Mouse (Mus musculus): Measurements from ENCODE around the gene Smyd1. TPM values are rescaled to one million over a fixed set of nuclear protein-coding genes. Genes with fewer than 3 reads are reported as not detected.

Smyd1 gene
- polyA plus RNA-seq, 1 experiment from 2014 or later, result 0.18 TPM

GRCm38 (mm10) chr6:71298751-71299150 lies 23.3 kb downstream of the Smyd1 start:
- Histone ChIP-seq H3K36me3 (ENCODE audit: control insufficient read depth, insufficient read depth, low read length) (no peaks in the 10 kb centered on the region), H3K4me1 (ENCODE audit: control insufficient read depth, insufficient read depth, low read length) (no peaks in the 10 kb centered on the region), H3K27me3 (ENCODE audit: control insufficient read depth, insufficient read depth, low read length) (no peaks in the 10 kb centered on the region), H3K9me3 (ENCODE audit: control insufficient read depth, low read length) (no peaks in the 10 kb centered on the region), H3K4me3 (replicated peaks; ENCODE audit: low read depth, low read length) (no peak overlapping the region), H3K9ac (replicated peaks; ENCODE audit: low read length) (no peak overlapping the region), H3K4me2 (ENCODE audit: low read length) (no peak overlapping the region), H3K27ac (replicated peaks; ENCODE audit: low read depth, low read length) (no peak overlapping the region)
- ATAC-seq (ENCODE audit: low FRiP score, low TSS enrichment) (no peak), DNase-seq (peak; percentile 52)
- WGBS, result 35% methylated on average over 3 of the region's 3 CpGs

GRCm38 (mm10) chr6:71298051-71298450 lies 24.0 kb downstream of the Smyd1 start:
- no peaks in the 10 kb centered on the region for H3K27me3 ChIP-seq (ENCODE audit: control insufficient read depth, insufficient read depth, low read length)
- H3K36me3 ChIP-seq (ENCODE audit: control insufficient read depth, insufficient read depth, low read length), result no peaks in the 10 kb centered on the region
- 77% methylated on average over 2 of the region's 2 CpGs for WGBS
- no peak overlapping the region for H3K27ac ChIP-seq (replicated peaks; ENCODE audit: low read depth, low read length)
- H3K9ac ChIP-seq (replicated peaks; ENCODE audit: low read length), result no peak overlapping the region
- H3K9me3 ChIP-seq (ENCODE audit: control insufficient read depth, low read length), result no peaks in the 10 kb centered on the region
- H3K4me3 ChIP-seq (replicated peaks; ENCODE audit: low read depth, low read length), result no peak overlapping the region
- DNase-seq (no peak), ATAC-seq (ENCODE audit: low FRiP score, low TSS enrichment) (no peak)
- no peak overlapping the region for H3K4me2 ChIP-seq (ENCODE audit: low read length)
- H3K4me1 ChIP-seq (ENCODE audit: control insufficient read depth, insufficient read depth, low read length), result no peaks in the 10 kb centered on the region

GRCm38 (mm10) chr6:71295303-71295702 lies 26.7 kb downstream of the Smyd1 start:
- no peak overlapping the region for H3K9ac ChIP-seq (replicated peaks; ENCODE audit: low read length)
- no peak overlapping the region for H3K4me2 ChIP-seq (ENCODE audit: low read length)
- ATAC-seq (ENCODE audit: low FRiP score, low TSS enrichment), result no peak
- no peak overlapping the region for H3K27ac ChIP-seq (replicated peaks; ENCODE audit: low read depth, low read length)
- no peaks in the 10 kb centered on the region for H3K36me3 ChIP-seq (ENCODE audit: control insufficient read depth, insufficient read depth, low read length)
- H3K27me3 ChIP-seq (ENCODE audit: control insufficient read depth, insufficient read depth, low read length), result no peaks in the 10 kb centered on the region
- no peaks in the 10 kb centered on the region for H3K9me3 ChIP-seq (ENCODE audit: control insufficient read depth, low read length)
- H3K4me3 ChIP-seq (replicated peaks; ENCODE audit: low read depth, low read length), result no peak overlapping the region
- 80% methylated on average over 6 of the region's 6 CpGs for WGBS
- DNase-seq, result no peak
- no peaks in the 10 kb centered on the region for H3K4me1 ChIP-seq (ENCODE audit: control insufficient read depth, insufficient read depth, low read length)

GRCm38 (mm10) chr6:71293509-71293908 lies 28.5 kb downstream of the Smyd1 start:
- Histone ChIP-seq H3K36me3 (ENCODE audit: control insufficient read depth, insufficient read depth, low read length) (no peaks in the 10 kb centered on the region), H3K9me3 (ENCODE audit: control insufficient read depth, low read length) (no peaks in the 10 kb centered on the region), H3K9ac (replicated peaks; ENCODE audit: low read length) (no peak overlapping the region), H3K4me2 (ENCODE audit: low read length) (no peak overlapping the region), H3K27ac (replicated peaks; ENCODE audit: low read depth, low read length) (no peak overlapping the region), H3K4me3 (replicated peaks; ENCODE audit: low read depth, low read length) (no peak overlapping the region), H3K27me3 (ENCODE audit: control insufficient read depth, insufficient read depth, low read length) (no peaks in the 10 kb centered on the region), H3K4me1 (ENCODE audit: control insufficient read depth, insufficient read depth, low read length) (no peaks in the 10 kb centered on the region)
- DNase-seq (no peak), ATAC-seq (ENCODE audit: low FRiP score, low TSS enrichment) (no peak)
- 82% methylated on average over 14 of the region's 14 CpGs for WGBS

- Histone ChIP-seq H3K27ac (replicated peaks; ENCODE audit: low read depth, low read length) (no peak overlapping the region), H3K9me3 (ENCODE audit: control insufficient read depth, low read length) (no peaks in the 10 kb centered on the region), H3K36me3 (ENCODE audit: control insufficient read depth, insufficient read depth, low read length) (peaks cover 6% of the 10 kb centered on the region; the same call in 1 of the 2 replicates), H3K9ac (replicated peaks; ENCODE audit: low read length) (no peak overlapping the region), H3K4me1 (ENCODE audit: control insufficient read depth, insufficient read depth, low read length) (no peaks in the 10 kb centered on the region), H3K4me2 (ENCODE audit: low read length) (no peak overlapping the region), H3K4me3 (replicated peaks; ENCODE audit: low read depth, low read length) (no peak overlapping the region), H3K27me3 (ENCODE audit: control insufficient read depth, insufficient read depth, low read length) (no peaks in the 10 kb centered on the region)
- WGBS, result 79% methylated on average over 1 of the region's 1 CpGs
- ATAC-seq (ENCODE audit: low FRiP score, low TSS enrichment) (no peak), DNase-seq (no peak)
These were observed 42.6 kb downstream of the Smyd1 start for GRCm38 (mm10) chr6:71279418-71279817.

GRCm38 (mm10) chr6:71274621-71275020 lies 47.4 kb downstream of the Smyd1 start:
- no peak overlapping the region for H3K4me2 ChIP-seq (ENCODE audit: low read length)
- no peak for DNase-seq

GRCm38 (mm10) chr6:71273715-71274114 lies 48.3 kb downstream of the Smyd1 start:
- ATAC-seq (ENCODE audit: low FRiP score, low TSS enrichment), result no peak
- Histone ChIP-seq H3K9me3 (ENCODE audit: control insufficient read depth, low read length) (no peaks in the 10 kb centered on the region), H3K4me3 (replicated peaks; ENCODE audit: low read depth, low read length) (no peak overlapping the region), H3K36me3 (ENCODE audit: control insufficient read depth, insufficient read depth, low read length) (no peaks in the 10 kb centered on the region), H3K4me2 (ENCODE audit: low read length) (no peak overlapping the region), H3K27me3 (ENCODE audit: control insufficient read depth, insufficient read depth, low read length) (no peaks in the 10 kb centered on the region), H3K27ac (replicated peaks; ENCODE audit: low read depth, low read length) (no peak overlapping the region), H3K4me1 (ENCODE audit: control insufficient read depth, insufficient read depth, low read length) (peaks cover 8% of the 10 kb centered on the region), H3K9ac (replicated peaks; ENCODE audit: low read length) (no peak overlapping the region)
- no peak for DNase-seq
- WGBS, result 90% methylated on average over 1 of the region's 1 CpGs

More at GRCm38 (mm10) chr6:71274621-71275020, 47.4 kb downstream of the Smyd1 start:
- Histone ChIP-seq H3K4me1 (ENCODE audit: control insufficient read depth, insufficient read depth, low read length) (peaks cover 8% of the 10 kb centered on the region), H3K27ac (replicated peaks; ENCODE audit: low read depth, low read length) (no peak overlapping the region), H3K9me3 (ENCODE audit: control insufficient read depth, low read length) (no peaks in the 10 kb centered on the region), H3K27me3 (ENCODE audit: control insufficient read depth, insufficient read depth, low read length) (no peaks in the 10 kb centered on the region), H3K9ac (replicated peaks; ENCODE audit: low read length) (no peak overlapping the region), H3K4me3 (replicated peaks; ENCODE audit: low read depth, low read length) (no peak overlapping the region), H3K36me3 (ENCODE audit: control insufficient read depth, insufficient read depth, low read length) (no peaks in the 10 kb centered on the region)
- no peak for ATAC-seq (ENCODE audit: low FRiP score, low TSS enrichment)
- WGBS, result 88% methylated on average over 1 of the region's 1 CpGs

- Histone ChIP-seq H3K36me3 (ENCODE audit: control insufficient read depth, insufficient read depth, low read length) (no peaks in the 10 kb centered on the region), H3K27me3 (ENCODE audit: control insufficient read depth, insufficient read depth, low read length) (no peaks in the 10 kb centered on the region), H3K4me3 (replicated peaks; ENCODE audit: low read depth, low read length) (peak overlapping the region; percentile 91), H3K4me2 (ENCODE audit: low read length) (peak overlapping the region; percentile 69), H3K9ac (replicated peaks; ENCODE audit: low read length) (peak overlapping the region; percentile 98), H3K4me1 (ENCODE audit: control insufficient read depth, insufficient read depth, low read length) (peaks cover 8% of the 10 kb centered on the region), H3K27ac (replicated peaks; ENCODE audit: low read depth, low read length) (peak overlapping the region; percentile 96), H3K9me3 (ENCODE audit: control insufficient read depth, low read length) (no peaks in the 10 kb centered on the region)
- ATAC-seq (ENCODE audit: low FRiP score, low TSS enrichment) (no peak), DNase-seq (no peak)
- WGBS, result under 1% methylated on average over 11 of the region's 11 CpGs
These were observed 49.7 kb downstream of the Smyd1 start for GRCm38 (mm10) chr6:71272316-71272741.

GRCm38 (mm10) chr6:71271389-71272315 lies 50.4 kb downstream of the Smyd1 start, which contains the start of gene Krcc1:
Krcc1 (plus strand) TSS chr6:71271677.
- H3K4me3 ChIP-seq (replicated peaks; ENCODE audit: low read depth, low read length), result peak within 1 kb of the TSS; percentile 91
- WGBS, result under 1% methylated on average over 84 of the region's 84 CpGs
- peak within 1 kb of the TSS; percentile 96 for H3K27ac ChIP-seq (replicated peaks; ENCODE audit: low read depth, low read length)
- H3K9me3 ChIP-seq (ENCODE audit: control insufficient read depth, low read length), result no peaks in the 10 kb centered on the region
- H3K27me3 ChIP-seq (ENCODE audit: control insufficient read depth, insufficient read depth, low read length), result no peaks in the 10 kb centered on the region
- H3K9ac ChIP-seq (replicated peaks; ENCODE audit: low read length), result peak within 1 kb of the TSS; percentile 98
- no peaks in the 10 kb centered on the region for H3K36me3 ChIP-seq (ENCODE audit: control insufficient read depth, insufficient read depth, low read length)
- peaks cover 8% of the 10 kb centered on the region for H3K4me1 ChIP-seq (ENCODE audit: control insufficient read depth, insufficient read depth, low read length)
- peak within 1 kb of the TSS; percentile 69 for H3K4me2 ChIP-seq (ENCODE audit: low read length)
- ATAC-seq (ENCODE audit: low FRiP score, low TSS enrichment) (peak; percentile 94), DNase-seq (peak; percentile 98)

All from midbrain, embryonic 14.5 days (tissue).